Mouse (Mus musculus): ENCODE data around the gene Usp19. TPM values are rescaled to one million over a fixed set of nuclear protein-coding genes. Genes with fewer than 3 reads are reported as not detected.

Usp19 gene
- polyA plus RNA-seq, 1 experiment from 2014 or later = 49.5 TPM

DNA sequence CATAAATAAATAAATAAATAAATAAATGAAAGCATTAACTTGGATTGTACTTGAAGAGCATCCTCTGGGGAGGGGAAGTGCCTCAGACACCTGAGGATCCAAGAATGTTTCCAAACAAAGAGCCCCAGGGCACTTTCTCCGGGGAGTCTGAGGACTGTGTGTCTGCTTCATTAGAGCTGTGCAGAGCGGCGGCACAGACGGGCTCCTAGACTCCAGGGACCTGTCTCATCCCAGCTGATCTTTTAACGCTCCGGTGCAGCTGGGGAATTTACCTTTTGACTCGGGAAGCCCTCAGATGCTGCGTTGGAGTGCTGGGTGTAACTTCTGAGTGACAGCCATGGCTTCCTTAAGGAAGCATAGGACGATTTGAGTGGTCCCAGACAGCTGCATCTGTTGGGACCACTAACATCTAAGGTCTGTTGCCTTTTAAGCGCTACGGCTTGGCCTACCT lies 29.2 kb upstream of the Usp19 start, which contains the start of gene Klhdc8b:
Gene Klhdc8b, minus strand, starts transcription at position 401 of the 451 bp plus-strand sequence.
- WGBS = 23% methylated on average over 11 of the region's 11 CpGs
- no peak for ATAC-seq (ENCODE audit: insufficient number of reproducible peaks, insufficient read depth, low FRiP score, low read depth)
- H3K27ac ChIP-seq (ENCODE audit: low read length) = peak within 1 kb of the TSS; percentile 96
- H3K9ac ChIP-seq (replicated peaks; ENCODE audit: low read depth, low read length) = peak within 1 kb of the TSS; percentile 90
- H3K4me3 ChIP-seq (ENCODE audit: low read depth, low read length) = peak within 1 kb of the TSS; percentile 94
- H3K9me3 ChIP-seq (ENCODE audit: control insufficient read depth, low read depth, low read length) = no peaks in the 10 kb centered on the region
- H3K4me2 ChIP-seq (replicated peaks; ENCODE audit: low read depth, low read length) = peak within 1 kb of the TSS; percentile 68
- peaks cover 26% of the 10 kb centered on the region for H3K36me3 ChIP-seq (ENCODE audit: control insufficient read depth, insufficient read depth, low read length)
- peaks cover 18% of the 10 kb centered on the region; the same call in 1 of the 2 replicates for H3K4me1 ChIP-seq (ENCODE audit: control insufficient read depth, insufficient read depth, low read length)
- no peaks in the 10 kb centered on the region for H3K27me3 ChIP-seq (ENCODE audit: control insufficient read depth, insufficient read depth, low read length)

DNA sequence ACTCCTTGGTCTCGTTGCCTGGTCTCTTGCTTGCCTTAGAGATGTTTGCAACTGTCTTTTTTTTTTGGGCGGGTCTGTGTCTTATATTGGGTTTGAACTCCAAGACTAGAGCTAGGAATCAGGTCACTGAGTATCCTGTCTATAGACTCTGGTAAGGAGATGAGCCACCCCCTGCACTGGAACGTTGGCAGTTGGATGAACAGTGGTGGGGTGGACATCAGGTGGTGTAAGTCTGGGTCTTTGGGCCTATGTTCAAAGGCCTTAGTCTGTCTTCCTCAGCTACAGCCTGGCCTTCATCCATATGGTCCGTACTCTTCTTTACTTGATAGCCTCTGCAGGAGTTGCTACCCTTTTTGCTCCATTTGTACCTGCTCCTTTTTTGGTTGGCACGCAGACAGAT lies 28.7 kb upstream of the Usp19 start:
- no peaks in the 10 kb centered on the region for H3K27me3 ChIP-seq (ENCODE audit: control insufficient read depth, insufficient read depth, low read length)
- H3K4me2 ChIP-seq (replicated peaks; ENCODE audit: low read depth, low read length) = peak overlapping the region; percentile 68
- peak overlapping the region; percentile 94 for H3K4me3 ChIP-seq (ENCODE audit: low read depth, low read length)
- peaks cover 26% of the 10 kb centered on the region for H3K36me3 ChIP-seq (ENCODE audit: control insufficient read depth, insufficient read depth, low read length)
- ATAC-seq (ENCODE audit: insufficient number of reproducible peaks, insufficient read depth, low FRiP score, low read depth) = no peak
- H3K9me3 ChIP-seq (ENCODE audit: control insufficient read depth, low read depth, low read length) = no peaks in the 10 kb centered on the region
- no peak overlapping the region; the same call in 1 of the 2 replicates for H3K9ac ChIP-seq (replicated peaks; ENCODE audit: low read depth, low read length)
- H3K27ac ChIP-seq (ENCODE audit: low read length) = peak overlapping the region; percentile 96
- 78% methylated on average over 5 of the region's 5 CpGs for WGBS
- peaks cover 18% of the 10 kb centered on the region; the same call in 1 of the 2 replicates for H3K4me1 ChIP-seq (ENCODE audit: control insufficient read depth, insufficient read depth, low read length)

DNA sequence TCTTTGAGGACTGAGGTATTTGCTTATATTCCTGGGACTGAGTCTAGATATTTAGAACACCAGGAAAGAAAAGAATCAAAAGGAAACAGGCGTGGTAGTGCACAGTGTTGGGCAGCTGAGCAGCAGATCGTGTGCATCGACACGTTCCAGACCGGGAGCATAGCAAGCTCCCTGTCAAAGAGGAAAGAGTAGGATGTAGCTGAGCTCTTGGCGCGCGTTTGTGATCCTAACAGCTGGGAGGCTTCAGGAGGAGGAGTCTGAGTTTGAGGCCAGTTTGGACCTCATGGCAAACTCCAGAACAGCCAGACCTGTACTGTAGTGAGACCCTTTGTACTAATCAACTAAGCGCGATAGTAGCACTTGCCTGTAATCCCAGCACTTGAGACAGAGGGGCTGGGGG lies 28.2 kb upstream of the Usp19 start:
- no peaks in the 10 kb centered on the region for H3K27me3 ChIP-seq (ENCODE audit: control insufficient read depth, insufficient read depth, low read length)
- WGBS = 39% methylated on average over 10 of the region's 10 CpGs
- peak; percentile 75 for ATAC-seq (ENCODE audit: insufficient number of reproducible peaks, insufficient read depth, low FRiP score, low read depth)
- H3K4me3 ChIP-seq (ENCODE audit: low read depth, low read length) = peak overlapping the region; percentile 3
- H3K27ac ChIP-seq (ENCODE audit: low read length) = peak overlapping the region; percentile 96
- no peaks in the 10 kb centered on the region for H3K9me3 ChIP-seq (ENCODE audit: control insufficient read depth, low read depth, low read length)
- H3K4me2 ChIP-seq (replicated peaks; ENCODE audit: low read depth, low read length) = peak overlapping the region; percentile 68
- H3K36me3 ChIP-seq (ENCODE audit: control insufficient read depth, insufficient read depth, low read length) = peaks cover 26% of the 10 kb centered on the region
- H3K9ac ChIP-seq (replicated peaks; ENCODE audit: low read depth, low read length) = no peak overlapping the region
- peaks cover 18% of the 10 kb centered on the region; the same call in 1 of the 2 replicates for H3K4me1 ChIP-seq (ENCODE audit: control insufficient read depth, insufficient read depth, low read length)

DNA sequence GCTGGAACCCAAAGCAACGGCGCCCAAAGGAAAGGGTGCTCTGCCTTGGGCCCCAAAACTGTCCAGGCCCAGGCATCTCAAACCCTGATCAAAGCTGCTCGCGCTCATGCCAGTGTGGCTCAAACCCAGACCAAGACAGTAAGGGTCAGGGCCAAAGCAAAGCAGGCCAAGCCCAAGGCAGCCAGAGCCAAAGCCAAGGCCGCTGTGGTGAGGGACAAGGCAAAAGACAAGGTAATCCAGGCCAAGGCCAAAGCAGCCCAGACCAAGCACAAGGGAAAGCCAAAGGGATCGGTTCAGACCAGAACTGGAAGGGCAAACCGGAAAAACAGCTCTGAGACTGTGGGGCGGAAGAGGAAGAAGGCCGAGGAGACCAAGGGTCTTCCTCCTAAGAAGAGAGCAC lies 26.7 kb upstream of the Usp19 start:
- H3K27ac ChIP-seq (ENCODE audit: low read length) = no peak overlapping the region
- H3K27me3 ChIP-seq (ENCODE audit: control insufficient read depth, insufficient read depth, low read length) = no peaks in the 10 kb centered on the region
- no peak overlapping the region for H3K4me2 ChIP-seq (replicated peaks; ENCODE audit: low read depth, low read length)
- no peaks in the 10 kb centered on the region for H3K9me3 ChIP-seq (ENCODE audit: control insufficient read depth, low read depth, low read length)
- peaks cover 18% of the 10 kb centered on the region; the same call in 1 of the 2 replicates for H3K4me1 ChIP-seq (ENCODE audit: control insufficient read depth, insufficient read depth, low read length)
- WGBS = 89% methylated on average over 9 of the region's 9 CpGs
- H3K36me3 ChIP-seq (ENCODE audit: control insufficient read depth, insufficient read depth, low read length) = peaks cover 26% of the 10 kb centered on the region
- H3K4me3 ChIP-seq (ENCODE audit: low read depth, low read length) = no peak overlapping the region
- ATAC-seq (ENCODE audit: insufficient number of reproducible peaks, insufficient read depth, low FRiP score, low read depth) = no peak
- H3K9ac ChIP-seq (replicated peaks; ENCODE audit: low read depth, low read length) = no peak overlapping the region

DNA sequence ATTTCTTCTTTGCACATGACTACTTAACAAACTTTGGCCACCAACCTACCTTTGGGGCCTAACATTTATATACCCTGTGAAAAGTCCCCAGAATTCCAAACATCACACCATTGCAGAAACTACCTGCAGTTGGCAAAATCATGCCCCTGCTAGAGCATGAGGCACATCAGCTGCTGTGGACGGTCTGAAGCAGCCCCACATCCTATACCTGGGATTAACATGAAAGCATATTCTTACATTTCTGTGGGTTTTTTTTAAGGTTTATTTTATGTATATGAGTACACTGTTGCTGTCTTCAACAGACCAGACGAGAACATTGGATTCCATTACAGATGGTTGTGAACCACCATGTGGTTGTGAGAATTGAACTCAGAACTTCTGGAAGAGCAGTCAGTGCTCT lies 24.2 kb upstream of the Usp19 start:
- Histone ChIP-seq H3K9me3 (ENCODE audit: control insufficient read depth, low read depth, low read length) (no peaks in the 10 kb centered on the region), H3K4me2 (replicated peaks; ENCODE audit: low read depth, low read length) (no peak overlapping the region), H3K9ac (replicated peaks; ENCODE audit: low read depth, low read length) (no peak overlapping the region), H3K4me3 (ENCODE audit: low read depth, low read length) (no peak overlapping the region), H3K27ac (ENCODE audit: low read length) (no peak overlapping the region), H3K36me3 (ENCODE audit: control insufficient read depth, insufficient read depth, low read length) (peaks cover 26% of the 10 kb centered on the region), H3K4me1 (ENCODE audit: control insufficient read depth, insufficient read depth, low read length) (peaks cover 17% of the 10 kb centered on the region; the same call in 1 of the 2 replicates), H3K27me3 (ENCODE audit: control insufficient read depth, insufficient read depth, low read length) (no peaks in the 10 kb centered on the region)
- 90% methylated on average over 2 of the region's 2 CpGs for WGBS
- ATAC-seq (ENCODE audit: insufficient number of reproducible peaks, insufficient read depth, low FRiP score, low read depth) = no peak

DNA sequence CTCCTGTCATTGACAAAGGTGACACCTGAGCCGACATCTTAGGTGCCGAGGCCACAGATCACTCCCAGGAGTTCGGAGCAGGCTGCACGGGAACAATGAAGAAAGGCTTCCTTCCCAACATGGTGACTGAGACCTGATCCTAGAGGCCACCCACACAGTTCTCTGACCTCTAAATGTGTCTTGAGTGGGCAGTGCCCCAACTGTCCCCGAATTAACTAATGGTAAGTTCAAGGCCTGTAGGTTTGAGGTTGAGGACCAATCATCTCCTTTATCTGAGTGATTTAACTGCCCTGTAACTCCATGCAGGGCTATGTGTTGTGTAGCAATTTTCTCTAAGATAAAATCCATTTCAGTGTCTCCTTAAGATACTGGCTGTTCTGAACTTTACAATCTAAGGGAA lies 21.0 kb upstream of the Usp19 start:
- no peak for ATAC-seq (ENCODE audit: insufficient number of reproducible peaks, insufficient read depth, low FRiP score, low read depth)

DNA sequence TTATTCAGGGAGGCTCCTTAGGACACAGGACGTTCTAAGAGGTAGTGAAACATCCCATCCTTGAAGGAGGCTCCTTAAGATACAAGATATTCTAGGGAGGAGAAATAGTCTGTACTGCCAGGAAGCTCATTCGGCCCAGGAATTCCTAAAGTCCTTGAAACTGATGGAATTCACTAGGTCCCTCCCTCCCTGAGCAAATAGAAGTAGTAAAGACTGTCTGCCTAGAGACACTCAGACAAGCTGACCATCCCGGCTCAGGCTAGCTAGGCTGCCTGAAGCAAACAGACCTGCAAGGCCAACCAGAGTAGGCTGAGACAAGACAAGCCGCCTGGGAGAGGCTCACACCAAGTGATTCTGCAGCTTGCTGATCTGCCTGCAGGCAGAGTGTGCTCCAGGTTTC lies 20.6 kb upstream of the Usp19 start:
- 51% methylated on average over 4 of the region's 4 CpGs for WGBS

More for the DNA sequence above, 21.0 kb upstream of the Usp19 start:
- 60% methylated on average over 5 of the region's 5 CpGs for WGBS
- no peak overlapping the region for H3K27ac ChIP-seq (ENCODE audit: low read length)
- H3K9me3 ChIP-seq (ENCODE audit: control insufficient read depth, low read depth, low read length) = no peaks in the 10 kb centered on the region
- H3K4me2 ChIP-seq (replicated peaks; ENCODE audit: low read depth, low read length) = no peak overlapping the region
- H3K36me3 ChIP-seq (ENCODE audit: control insufficient read depth, insufficient read depth, low read length) = peaks cover 15% of the 10 kb centered on the region
- H3K4me1 ChIP-seq (ENCODE audit: control insufficient read depth, insufficient read depth, low read length) = no peaks in the 10 kb centered on the region
- no peak overlapping the region for H3K4me3 ChIP-seq (ENCODE audit: low read depth, low read length)
- H3K27me3 ChIP-seq (ENCODE audit: control insufficient read depth, insufficient read depth, low read length) = no peaks in the 10 kb centered on the region
- H3K9ac ChIP-seq (replicated peaks; ENCODE audit: low read depth, low read length) = no peak overlapping the region

DNA sequence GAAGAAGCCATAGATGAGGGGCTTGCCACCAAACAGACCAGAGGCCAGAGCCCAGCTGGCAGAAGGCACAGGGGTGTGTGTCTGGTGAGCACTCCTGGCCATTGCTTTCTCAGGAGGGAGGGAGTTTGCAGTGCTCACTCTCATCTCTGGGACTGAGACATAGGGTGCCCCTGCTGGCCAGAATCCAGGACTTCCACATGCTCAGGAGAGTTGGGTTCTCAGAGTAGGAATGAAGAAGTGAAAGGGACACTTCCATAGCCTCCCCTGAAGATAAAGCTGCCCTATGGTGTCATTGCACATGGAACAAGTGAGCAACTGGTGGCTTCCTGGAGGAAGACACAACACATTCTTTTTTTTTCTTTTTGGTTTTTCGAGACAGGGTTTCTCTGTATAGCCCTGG lies 15.9 kb upstream of the Usp19 start:
- no peak for ATAC-seq (ENCODE audit: insufficient number of reproducible peaks, insufficient read depth, low FRiP score, low read depth)
- no peak overlapping the region for H3K27ac ChIP-seq (ENCODE audit: low read length)
- peaks cover 5% of the 10 kb centered on the region; the same call in 1 of the 2 replicates for H3K4me1 ChIP-seq (ENCODE audit: control insufficient read depth, insufficient read depth, low read length)
- H3K4me3 ChIP-seq (ENCODE audit: low read depth, low read length) = no peak overlapping the region
- no peak overlapping the region for H3K9ac ChIP-seq (replicated peaks; ENCODE audit: low read depth, low read length)
- no peaks in the 10 kb centered on the region for H3K36me3 ChIP-seq (ENCODE audit: control insufficient read depth, insufficient read depth, low read length)
- WGBS = 64% methylated on average over 1 of the region's 1 CpGs
- no peaks in the 10 kb centered on the region for H3K27me3 ChIP-seq (ENCODE audit: control insufficient read depth, insufficient read depth, low read length)
- H3K9me3 ChIP-seq (ENCODE audit: control insufficient read depth, low read depth, low read length) = no peaks in the 10 kb centered on the region
- no peak overlapping the region for H3K4me2 ChIP-seq (replicated peaks; ENCODE audit: low read depth, low read length)

More for the DNA sequence above, 20.6 kb upstream of the Usp19 start:
- Histone ChIP-seq H3K27me3 (ENCODE audit: control insufficient read depth, insufficient read depth, low read length) (no peaks in the 10 kb centered on the region), H3K9ac (replicated peaks; ENCODE audit: low read depth, low read length) (no peak overlapping the region), H3K4me2 (replicated peaks; ENCODE audit: low read depth, low read length) (no peak overlapping the region), H3K27ac (ENCODE audit: low read length) (no peak overlapping the region), H3K4me3 (ENCODE audit: low read depth, low read length) (no peak overlapping the region), H3K36me3 (ENCODE audit: control insufficient read depth, insufficient read depth, low read length) (peaks cover 10% of the 10 kb centered on the region), H3K4me1 (ENCODE audit: control insufficient read depth, insufficient read depth, low read length) (no peaks in the 10 kb centered on the region), H3K9me3 (ENCODE audit: control insufficient read depth, low read depth, low read length) (no peaks in the 10 kb centered on the region)
- no peak for ATAC-seq (ENCODE audit: insufficient number of reproducible peaks, insufficient read depth, low FRiP score, low read depth)

Measured in stomach, embryonic 14.5 days (tissue).